Mouse (Mus musculus) kidney, postnatal 36 days (tissue): ENCODE measurements around the gene Atp2c1.
A peak's percentile ranks its signal among the peaks of the same experiment; 100 is the strongest.

ENCODE experiments used
- DNase-seq, 2 experiments: peaks; one replicate each; pipeline ENCODE4 v3.0.0; 2021 to 2022; ENCODE audit warnings: mixed read lengths in 2 of 2

The Atp2c1 gene

GRCm38 (mm10) chr9:105484338-105485084 is 42.6 kb downstream of the Atp2c1 start:
- DNase-seq: no peak

DNA sequence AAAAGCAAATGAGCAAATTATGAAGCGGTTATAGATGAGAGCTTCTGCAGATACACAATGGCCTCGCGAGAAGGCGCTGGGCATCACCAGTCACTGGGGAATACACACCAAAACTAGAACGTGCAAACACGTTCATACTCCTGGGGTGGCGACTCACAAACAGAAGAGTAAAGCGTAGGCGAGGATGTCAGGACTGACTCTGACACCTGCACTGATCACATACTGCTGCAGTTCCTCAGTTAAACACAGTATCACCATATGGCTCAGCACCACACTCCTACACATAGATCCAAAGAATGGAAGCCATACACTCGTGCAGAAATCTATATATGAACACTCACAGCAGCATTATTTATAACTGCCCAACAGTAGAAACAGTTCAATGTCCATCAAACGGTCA is 43.2 kb downstream of the Atp2c1 start:
- DNase-seq: no peak

GRCm38 (mm10) chr9:105482715-105483510 is 44.2 kb downstream of the Atp2c1 start:
- DNase-seq: no peak

DNA sequence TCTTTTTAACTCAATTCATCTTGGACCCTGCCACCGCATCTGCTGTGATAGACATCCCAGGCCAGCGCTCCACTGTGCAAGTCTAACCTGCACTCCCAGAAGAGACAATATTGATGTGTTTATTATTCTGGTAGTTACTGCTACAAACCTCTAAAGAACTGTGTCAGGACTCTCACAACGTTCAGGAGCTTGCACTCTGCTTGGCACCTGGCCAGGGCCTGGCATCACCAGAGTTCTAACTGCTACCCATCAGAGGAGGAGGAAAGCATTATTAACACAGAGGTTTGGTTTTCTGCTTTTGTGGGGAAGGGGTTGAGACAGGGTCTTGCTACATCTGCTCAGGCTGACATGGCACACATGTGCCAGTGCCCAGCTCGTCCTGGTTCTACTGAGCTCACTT is 45.0 kb downstream of the Atp2c1 start:
- peak; percentile 22 to 74 for DNase-seq

- DNase-seq: no peak
Measured at GRCm38 (mm10) chr9:105476134-105476533, 51.0 kb downstream of the Atp2c1 start.

- no peak for DNase-seq
Measured at GRCm38 (mm10) chr9:105474910-105475309, 52.2 kb downstream of the Atp2c1 start.

- peak; percentile 7 to 36 for DNase-seq
Measured at GRCm38 (mm10) chr9:105467787-105468186, 59.3 kb downstream of the Atp2c1 start.

GRCm38 (mm10) chr9:105461496-105461895 is 65.6 kb downstream of the Atp2c1 start:
- DNase-seq: no peak

DNA sequence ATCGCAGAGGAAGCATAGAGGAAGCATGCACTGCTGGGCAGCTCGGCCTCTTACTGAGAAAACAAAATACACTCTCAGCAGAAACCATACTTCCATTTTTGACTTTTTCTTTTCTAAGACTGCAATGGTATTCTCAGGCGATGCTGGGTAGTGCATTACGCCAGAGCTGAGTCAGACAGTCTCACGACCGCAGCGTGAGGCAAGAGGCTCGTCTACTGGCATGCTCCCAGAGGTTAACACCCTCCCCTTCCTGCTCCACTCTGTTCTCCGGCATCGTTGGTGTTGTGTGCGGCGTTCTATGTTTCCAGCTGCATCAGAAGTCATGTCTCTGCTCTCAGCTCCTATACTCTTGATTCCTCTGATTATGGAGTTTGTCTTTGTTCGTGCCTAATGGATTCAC is 68.1 kb downstream of the Atp2c1 start:
- peak; percentile 4 to 9 for DNase-seq

GRCm38 (mm10) chr9:105408549-105408948 is 118.6 kb downstream of the Atp2c1 start:
- DNase-seq: no peak

- DNase-seq: peak; percentile 96 to 98
Measured at GRCm38 (mm10) chr9:105395218-105395627, 131.9 kb downstream of the Atp2c1 start, which contains the start of the genes Aste1 and Nek11. TSS of gene Aste1 (plus strand) at chr9:105395392. TSS of gene Nek11 (minus strand) at chr9:105395524.

GRCm38 (mm10) chr9:105394720-105395119 is 132.4 kb downstream of the Atp2c1 start:
- DNase-seq: no peak

DNA sequence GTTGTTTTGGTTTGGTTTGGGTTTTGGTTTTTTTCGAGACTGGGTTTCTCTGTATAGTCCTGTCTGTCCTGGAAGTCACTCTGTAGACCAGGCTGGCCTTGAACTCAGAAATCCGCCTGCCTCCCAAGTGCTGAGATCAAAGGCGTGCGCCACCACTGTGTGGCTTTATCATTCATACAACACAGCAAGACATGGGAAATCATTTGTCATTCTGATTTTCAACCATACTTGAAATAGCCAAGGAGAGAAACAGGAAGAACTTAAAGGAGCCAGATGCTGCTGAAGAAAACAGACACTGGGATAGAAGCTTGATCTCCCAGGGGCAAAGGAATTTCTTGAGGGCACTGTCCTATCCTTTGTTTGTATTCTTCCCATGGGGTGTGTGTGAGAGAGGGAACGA is 136.5 kb downstream of the Atp2c1 start:
- no peak for DNase-seq

DNA sequence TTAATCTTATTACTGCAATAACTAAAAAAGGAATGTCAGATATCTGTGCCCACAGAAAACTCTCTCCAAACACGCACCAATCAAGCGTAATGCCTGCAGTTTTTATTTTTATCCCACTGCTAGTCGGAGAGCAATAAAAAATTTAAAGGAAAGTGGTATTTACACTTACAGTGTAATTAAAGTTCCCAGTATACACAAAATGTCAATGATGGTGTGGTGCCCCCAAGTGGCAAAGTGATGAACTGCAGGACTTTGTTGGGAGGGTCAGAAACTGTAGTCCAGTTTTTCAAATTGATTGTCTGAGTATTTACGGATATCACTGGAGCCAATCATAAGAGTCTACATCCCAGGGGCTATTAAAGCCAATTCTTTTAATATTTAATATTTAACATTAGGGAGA is 137.8 kb downstream of the Atp2c1 start:
- DNase-seq: peak; percentile 55 to 88

DNA sequence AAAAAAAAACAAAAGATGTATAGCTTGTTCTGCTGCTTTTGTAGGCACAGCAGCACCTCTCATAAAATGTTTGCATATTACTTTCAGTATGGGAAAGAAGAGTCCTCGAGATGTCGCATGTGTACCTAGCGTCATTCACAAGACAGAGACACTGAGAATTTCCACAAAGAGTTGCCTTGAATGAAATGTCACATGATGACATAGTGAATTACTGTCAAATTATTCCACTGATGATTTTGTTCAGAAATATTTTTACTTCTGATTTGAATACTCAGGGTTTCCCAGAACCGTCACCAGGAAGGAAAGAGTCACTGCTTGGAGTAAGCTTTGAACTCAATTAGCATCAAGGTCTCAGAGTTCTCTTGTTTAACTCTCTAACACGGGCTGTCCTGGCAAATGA is 139.7 kb downstream of the Atp2c1 start:
- no peak for DNase-seq

DNA sequence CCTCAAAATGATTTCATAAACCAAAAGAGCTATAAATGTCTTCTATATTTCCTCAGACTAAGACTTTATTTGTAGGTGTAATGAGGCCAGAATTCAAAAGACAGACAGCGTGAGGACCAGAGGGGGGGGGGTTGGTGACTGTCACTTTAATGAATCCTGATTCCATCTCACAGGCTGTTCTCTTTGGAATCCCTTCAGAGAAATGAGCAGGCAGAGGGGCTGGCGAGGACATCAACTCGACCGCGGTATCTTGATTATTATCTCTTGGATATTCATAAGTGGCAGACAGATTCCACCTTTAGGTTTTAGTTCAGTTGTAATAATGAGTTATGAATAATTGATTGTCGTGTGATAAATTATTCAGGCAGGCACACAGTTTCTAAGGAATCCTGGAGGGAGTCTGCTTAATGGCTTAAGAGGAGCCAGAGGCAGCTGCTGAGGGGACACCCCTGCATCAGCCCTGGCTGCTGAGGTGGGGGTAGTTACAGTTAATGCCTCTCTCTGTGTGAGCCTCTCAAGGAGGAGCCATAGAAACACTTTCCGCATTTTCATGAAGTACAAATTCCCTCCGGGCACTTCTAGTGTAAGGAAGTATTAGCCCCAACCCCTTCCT is 147.5 kb downstream of the Atp2c1 start:
- DNase-seq: no peak

DNA sequence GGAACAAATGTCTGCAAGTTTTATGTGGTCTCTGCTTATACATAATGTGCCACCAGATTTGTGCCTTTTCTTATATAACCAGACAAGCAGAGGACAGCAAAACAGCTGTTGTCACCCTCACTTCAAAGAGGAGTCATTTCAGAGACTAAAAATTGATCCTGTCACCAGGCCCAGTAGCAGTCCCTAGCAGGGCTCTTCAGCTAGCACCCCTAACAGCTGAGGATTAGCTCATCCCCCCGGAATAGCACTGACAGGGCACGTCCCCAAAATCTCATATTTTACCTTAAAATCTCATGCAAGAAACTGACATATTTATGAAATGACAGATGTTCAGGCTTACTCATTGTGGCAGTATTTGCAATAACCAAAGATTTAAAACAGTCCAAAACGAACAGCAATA is 149.5 kb downstream of the Atp2c1 start:
- no peak for DNase-seq

DNA sequence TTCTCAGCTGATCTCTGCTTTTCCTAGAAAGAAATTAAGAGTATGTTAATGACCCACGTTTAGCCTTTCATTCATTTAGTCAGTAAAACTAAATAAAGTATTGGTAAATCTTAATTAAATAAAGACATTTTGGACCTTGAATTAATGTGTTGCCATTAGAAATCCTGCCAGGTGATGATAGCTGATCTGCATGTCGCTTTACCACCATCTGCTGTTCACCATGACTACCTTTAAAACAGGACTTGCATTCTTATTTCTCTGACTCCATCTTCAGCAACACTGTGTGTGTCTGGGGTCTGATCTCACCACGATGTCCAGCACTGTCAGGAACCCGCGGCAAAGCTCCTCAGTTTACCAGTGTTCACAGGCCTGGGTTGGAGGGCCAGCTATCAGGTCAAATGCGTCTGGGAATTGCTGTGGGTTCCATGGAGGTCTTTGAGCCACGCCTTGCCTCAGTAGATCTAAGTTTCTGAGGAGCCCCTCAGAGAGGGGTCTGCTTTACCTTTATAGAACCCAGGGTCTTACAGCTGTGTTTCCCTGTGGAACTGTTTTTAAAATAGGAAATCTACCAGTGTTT is 150.1 kb downstream of the Atp2c1 start:
- no peak for DNase-seq

GRCm38 (mm10) chr9:105376411-105376810 is 150.7 kb downstream of the Atp2c1 start:
- no peak for DNase-seq

DNA sequence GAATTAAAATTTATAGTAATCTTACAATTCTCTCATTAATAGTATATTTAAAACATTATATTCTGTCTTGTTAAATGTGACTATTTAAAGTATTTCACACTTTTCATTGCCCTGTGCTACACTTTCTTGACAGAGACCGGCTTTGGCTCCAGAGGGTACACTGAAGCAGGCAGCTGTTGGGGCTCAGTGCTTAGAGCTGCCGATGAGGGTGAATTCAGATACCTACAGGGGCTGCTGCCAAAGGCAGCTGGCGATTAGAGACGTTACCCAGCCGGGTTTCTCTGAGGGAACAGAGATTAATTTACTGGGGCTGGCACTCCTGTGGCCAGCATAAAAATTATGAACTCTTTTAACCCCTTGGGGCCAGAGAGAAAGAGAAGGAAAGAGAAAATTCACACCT is 152.8 kb downstream of the Atp2c1 start:
- DNase-seq: no peak

DNA sequence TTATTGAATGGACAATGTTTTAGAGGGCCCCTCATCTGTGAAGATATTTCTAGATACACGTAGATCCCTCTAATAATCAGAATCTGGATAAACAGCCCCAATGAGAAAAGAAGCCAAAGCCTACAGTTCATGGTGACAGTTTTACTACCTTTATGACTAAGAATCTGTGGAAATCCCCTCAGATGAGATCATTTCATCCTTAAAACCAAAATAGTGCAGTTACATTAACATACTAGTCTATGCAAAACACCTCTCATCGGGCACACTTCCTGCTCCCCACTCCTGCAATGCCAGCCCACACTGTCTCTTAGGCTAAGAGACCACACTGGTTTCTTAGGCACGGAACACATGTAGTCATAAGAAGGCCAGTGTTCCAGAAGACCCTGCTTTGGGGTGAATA is 158.5 kb downstream of the Atp2c1 start:
- DNase-seq: no peak

DNA sequence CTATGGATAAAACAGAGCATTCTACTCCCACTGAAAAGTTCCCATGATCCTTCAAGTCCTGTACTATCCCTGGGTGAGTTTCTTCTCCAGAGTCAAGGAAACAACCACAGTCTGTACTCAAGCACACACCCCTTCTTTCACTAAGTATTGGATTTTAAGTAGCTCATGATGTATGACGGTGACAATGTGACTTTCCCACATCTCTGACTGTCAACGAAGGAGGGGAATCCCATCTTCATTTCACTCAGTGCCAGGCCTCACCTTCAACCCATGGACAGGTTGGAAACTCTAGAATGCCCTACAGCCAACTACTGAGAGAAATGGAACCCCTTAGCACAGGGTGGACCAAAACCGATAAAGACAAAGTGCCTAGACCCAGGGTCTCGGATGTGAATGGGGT is 160.9 kb downstream of the Atp2c1 start:
- no peak for DNase-seq

- no peak for DNase-seq
Measured at GRCm38 (mm10) chr9:105363520-105364231, 163.4 kb downstream of the Atp2c1 start.
